Mouse (Mus musculus): Measurements from ENCODE around the gene Lta.
"Not testable (repeated sequence)": the region's sequence is repeated elsewhere in the genome, so short reads cannot be mapped to it uniquely, and the experiment has no call there.

Gene Lta

GRCm38 (mm10) chr17:35239700-35240099, 34.5 kb upstream of the Lta start:
- DNase-seq = no peak

GRCm38 (mm10) chr17:35237504-35237903, 32.4 kb upstream of the Lta start:
- no peak for DNase-seq

- no peak for DNase-seq
Measured at GRCm38 (mm10) chr17:35236996-35237395, 31.8 kb upstream of the Lta start.

GRCm38 (mm10) chr17:35236390-35236746, 31.2 kb upstream of the Lta start:
- peak; percentile 99 for DNase-seq

GRCm38 (mm10) chr17:35235614-35236389, 30.7 kb upstream of the Lta start, which contains the start of gene Nfkbil1:
Gene Nfkbil1 (minus strand): TSS chr17:35235792.
- peak; percentile 92 for DNase-seq

- DNase-seq = peak; percentile 38
Measured at GRCm38 (mm10) chr17:35234903-35235302, 29.8 kb upstream of the Lta start.

GRCm38 (mm10) chr17:35234090-35234489, 28.9 kb upstream of the Lta start:
- DNase-seq = not testable (repeated sequence)

GRCm38 (mm10) chr17:35233114-35233980, 28.2 kb upstream of the Lta start, which contains the start of gene Atp6v1g2:
Gene Atp6v1g2 (plus strand): TSS chr17:35233660.
- DNase-seq = no peak

GRCm38 (mm10) chr17:35232659-35233058, 27.5 kb upstream of the Lta start:
- no peak for DNase-seq

GRCm38 (mm10) chr17:35232043-35232442, 26.9 kb upstream of the Lta start:
- DNase-seq = peak; percentile 94

GRCm38 (mm10) chr17:35231022-35231421, 25.9 kb upstream of the Lta start:
- DNase-seq = no peak

GRCm38 (mm10) chr17:35226561-35227046, 21.5 kb upstream of the Lta start:
- no peak for DNase-seq

GRCm38 (mm10) chr17:35225456-35225855, 20.3 kb upstream of the Lta start:
- DNase-seq = no peak

- DNase-seq = no peak
Measured at GRCm38 (mm10) chr17:35224641-35225040, 19.5 kb upstream of the Lta start.

GRCm38 (mm10) chr17:35222299-35222698, 17.1 kb upstream of the Lta start:
- peak; percentile 44 for DNase-seq

- DNase-seq = peak; percentile 59
Measured at GRCm38 (mm10) chr17:35220156-35220952, 15.2 kb upstream of the Lta start, which contains the start of gene Gm16181. Gene Gm16181 (plus strand): TSS chr17:35220834.

GRCm38 (mm10) chr17:35219601-35220041, 14.5 kb upstream of the Lta start:
- no peak for DNase-seq

GRCm38 (mm10) chr17:35218516-35219193, 13.5 kb upstream of the Lta start:
- DNase-seq = peak; percentile 40

- DNase-seq = no peak
Measured at GRCm38 (mm10) chr17:35213071-35213470, 7.9 kb upstream of the Lta start.

- no peak for DNase-seq
Measured at GRCm38 (mm10) chr17:35210593-35210992, 5.4 kb upstream of the Lta start.

GRCm38 (mm10) chr17:35209785-35210535, 4.8 kb upstream of the Lta start:
- no peak for DNase-seq

Data from lung, postnatal 14 days (tissue).